Mouse (Mus musculus) lung, adult 10 weeks (tissue): ENCODE data around the gene Csnk1d. TPM values are rescaled to one million over a fixed set of nuclear protein-coding genes. Genes with fewer than 3 reads are reported as not detected.

Source experiments
- polyA plus RNA-seq: library from polyadenylated mRNA; stranded (reverse); fragments of 350-450 nt; fragmentation: Illumina TruSeq; extraction: RNeasy Lipid Tissue Mini Kit (QIAGEN cat#74804); gene quantifications from one replicate; pipeline ENCODE4 v1.2.3, GENCODE M21; 2014; ENCODE audit warnings: low read depth, low replicate concordance; ENCODE audit not compliant: insufficient read depth

The Csnk1d gene
- polyA plus RNA-seq, result 48.8 TPM

DNA sequence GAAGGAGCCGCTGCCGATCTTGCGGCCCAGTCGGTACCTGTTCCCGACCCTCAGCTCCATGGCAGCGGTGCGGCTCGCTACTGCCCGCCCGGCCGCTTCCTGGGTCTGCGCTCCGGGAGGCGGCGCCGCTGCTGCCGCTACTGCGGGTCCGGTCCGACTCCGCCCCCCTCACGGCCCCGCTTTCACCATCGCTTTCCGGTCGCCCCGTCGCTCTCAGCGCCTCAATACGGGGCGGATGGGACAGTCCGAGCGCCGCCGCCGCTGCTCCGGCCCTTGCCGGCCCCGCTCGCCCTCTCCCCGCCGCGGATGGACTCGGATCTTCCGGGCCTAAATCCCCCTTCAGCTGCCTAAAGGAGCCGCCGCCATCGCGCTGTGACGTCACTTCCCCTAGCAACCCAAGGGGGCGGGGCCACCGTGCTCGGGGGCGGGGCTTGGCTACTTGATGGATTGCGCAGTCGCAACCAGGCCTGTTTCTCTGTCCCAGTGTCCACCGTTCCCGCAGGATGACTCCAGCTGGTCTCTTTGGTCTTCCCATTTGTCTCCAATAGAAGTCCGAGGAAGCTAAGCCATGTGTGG is at the start of gene Csnk1d:
Gene Csnk1d (minus strand): TSS at position 380 of the 576 bp plus-strand sequence.

DNA sequence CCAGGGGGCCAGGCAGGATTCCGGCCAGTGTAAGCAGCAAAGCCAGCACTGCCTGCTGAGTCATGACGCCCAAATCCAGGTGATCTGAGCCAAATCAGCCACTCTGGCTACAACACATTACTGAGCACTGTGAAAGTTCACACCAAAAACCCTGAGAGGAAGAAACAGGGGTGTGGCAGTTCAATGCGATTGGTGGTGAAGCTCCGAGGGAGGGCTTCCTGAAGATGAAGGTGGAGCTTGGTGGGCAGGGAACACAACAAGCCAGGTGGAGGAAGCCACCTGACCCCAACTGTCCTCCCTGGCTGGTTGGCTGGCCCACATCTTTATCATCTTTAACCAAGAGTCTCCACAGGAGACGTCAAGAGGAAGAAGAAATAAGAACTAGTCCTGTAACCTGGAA is 48.2 kb upstream of the Csnk1d start, which contains the start of gene Cd7:
Gene Cd7 (minus strand): TSS at position 117 of the 400 bp plus-strand sequence.

DNA sequence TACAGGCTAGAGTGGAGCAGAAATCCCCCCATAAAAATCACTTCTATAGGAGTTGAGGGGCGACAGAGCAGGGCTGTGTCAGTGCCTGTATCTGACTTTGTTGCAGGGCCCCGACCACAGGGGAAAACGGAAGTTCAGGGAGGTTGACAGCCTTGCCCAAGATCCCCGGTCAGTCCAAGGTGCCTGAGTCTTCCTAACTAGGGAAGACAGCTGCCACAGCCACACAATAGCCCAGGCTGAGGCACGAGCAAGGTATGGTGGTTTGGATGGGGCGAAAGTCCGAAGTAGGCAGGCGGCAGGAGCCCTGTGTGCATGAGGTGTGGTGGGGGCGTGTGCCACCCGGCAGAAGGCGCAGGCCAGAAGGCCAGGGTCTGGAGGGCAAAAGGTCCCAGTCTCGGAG is 42.8 kb downstream of the Csnk1d start, which contains the start of gene Slc16a3:
Gene Slc16a3 (plus strand): TSS at position 153 of the 400 bp plus-strand sequence.

DNA sequence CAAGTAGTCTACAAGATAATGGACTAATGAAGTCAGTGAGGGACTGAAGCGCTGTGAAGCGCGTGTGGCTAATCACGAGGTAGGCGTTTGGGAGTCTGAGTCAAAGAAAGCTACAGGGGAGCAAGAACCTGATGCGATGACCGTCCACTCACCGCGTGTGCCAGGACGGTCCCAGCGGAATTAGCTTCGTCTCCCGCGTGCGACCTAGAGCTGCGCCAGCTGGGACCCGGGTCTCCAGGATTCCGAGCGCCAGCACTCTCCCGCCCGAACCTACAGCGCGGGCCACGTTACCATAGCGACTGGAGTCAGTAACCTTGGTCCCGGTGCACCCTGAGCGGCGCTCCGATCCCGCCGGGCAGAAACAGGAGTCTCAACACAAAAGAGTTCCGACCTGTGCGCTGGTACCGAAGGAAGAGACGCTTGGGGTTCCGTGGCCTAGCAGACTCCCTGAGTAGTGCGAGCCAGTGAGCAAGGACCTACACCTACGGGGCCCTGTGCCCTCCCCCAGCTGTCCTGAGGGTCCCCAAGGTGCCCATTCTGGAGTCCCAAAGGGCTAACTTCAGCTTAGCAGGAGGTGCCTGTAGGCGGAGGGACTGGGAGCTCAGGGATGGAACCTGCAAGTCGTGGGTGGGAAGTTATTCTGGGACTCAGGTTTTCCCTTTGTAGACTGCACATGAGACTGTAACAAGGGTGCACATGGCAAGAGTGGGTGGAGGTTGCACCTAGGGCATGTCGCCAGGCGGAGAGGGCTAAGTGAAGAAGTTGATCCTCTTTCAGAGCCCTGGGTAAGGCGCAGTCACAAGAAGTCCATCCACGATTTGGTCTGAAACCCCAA is 58.3 kb downstream of the Csnk1d start, which contains the start of gene Ccdc57:
Gene Ccdc57 (minus strand): TSS at position 309 of the 835 bp plus-strand sequence.

Other genes starting within 250 kb of the Csnk1d start
- 0.87 TPM for gene Hmga1b, start 228.5 kb downstream of the Csnk1d start, polyA plus RNA-seq
- gene Rfng, start 207.1 kb downstream of the Csnk1d start, polyA plus RNA-seq, result 18.4 TPM
- 62.0 TPM for gene Gps1, start 207.1 kb downstream of the Csnk1d start, polyA plus RNA-seq
- gene Dus1l, start 194.9 kb downstream of the Csnk1d start, polyA plus RNA-seq, result 23.6 TPM
- gene Fasn, start 166.8 kb downstream of the Csnk1d start, polyA plus RNA-seq, result 145 TPM
- gene Ccdc57, start 58.5 kb downstream of the Csnk1d start, polyA plus RNA-seq, result 2.1 TPM
- 8.0 TPM for gene Slc16a3, start 42.9 kb downstream of the Csnk1d start, polyA plus RNA-seq
- 9.5 TPM for gene Cd7, start 48.1 kb upstream of the Csnk1d start, polyA plus RNA-seq
- gene Sectm1b, start 72.2 kb upstream of the Csnk1d start, polyA plus RNA-seq, result not detected
- gene Sectm1a, start 89.9 kb upstream of the Csnk1d start, polyA plus RNA-seq, result 0.18 TPM
- not detected for gene Tex19.2, start 127.3 kb upstream of the Csnk1d start, polyA plus RNA-seq
- not detected for gene Tex19.1, start 154.8 kb upstream of the Csnk1d start, polyA plus RNA-seq
- gene Uts2r, start 168.9 kb upstream of the Csnk1d start, polyA plus RNA-seq, result not detected
- 6.6 TPM for gene Hexdc, start 213.1 kb upstream of the Csnk1d start, polyA plus RNA-seq
- 14.5 TPM for gene Ogfod3, start 213.4 kb upstream of the Csnk1d start, polyA plus RNA-seq
- 40.6 TPM for gene Cybc1, start 238.0 kb upstream of the Csnk1d start, polyA plus RNA-seq
- 4.7 TPM for gene Narf, start 245.9 kb upstream of the Csnk1d start, polyA plus RNA-seq